Mouse (Mus musculus): ENCODE results near the gene Porcn.

Porcn gene

GRCm38 (mm10) chrX:8205088-8205487, 1.2 kb downstream of the Porcn start:
- DNase-seq, result no peak

GRCm38 (mm10) chrX:8204076-8204475, 2.2 kb downstream of the Porcn start:
- no peak for DNase-seq

GRCm38 (mm10) chrX:8203105-8203504, 3.2 kb downstream of the Porcn start:
- DNase-seq, result no peak

- no peak for DNase-seq
Observed at GRCm38 (mm10) chrX:8193419-8193723, 13.0 kb downstream of the Porcn start, which contains the start of gene Ebp. TSS of gene Ebp (minus strand) at chrX:8193512.

GRCm38 (mm10) chrX:8192640-8193418, 13.5 kb downstream of the Porcn start:
- DNase-seq, result peak; percentile 72 to 83

GRCm38 (mm10) chrX:8192126-8192639, 14.1 kb downstream of the Porcn start:
- peak in 1 of 2 experiments; percentile 2 for DNase-seq

- no peak for DNase-seq
Observed at GRCm38 (mm10) chrX:8182871-8183540, 23.3 kb downstream of the Porcn start.

- DNase-seq, result no peak
Observed at GRCm38 (mm10) chrX:8179646-8180045, 26.7 kb downstream of the Porcn start.

GRCm38 (mm10) chrX:8178871-8179270, 27.5 kb downstream of the Porcn start:
- no peak for DNase-seq

- DNase-seq, result peak; percentile 81 to 86
Observed at GRCm38 (mm10) chrX:8175504-8176385, 30.6 kb downstream of the Porcn start, which contains the start of gene Tbc1d25. TSS of gene Tbc1d25 (minus strand) at chrX:8176181.

GRCm38 (mm10) chrX:8175169-8175503, 31.2 kb downstream of the Porcn start:
- no peak for DNase-seq

GRCm38 (mm10) chrX:8167716-8168647, 38.3 kb downstream of the Porcn start:
- no peak for DNase-seq

GRCm38 (mm10) chrX:8164471-8164870, 41.9 kb downstream of the Porcn start:
- DNase-seq, result no peak

- DNase-seq, result no peak
Observed at GRCm38 (mm10) chrX:8163076-8163475, 43.2 kb downstream of the Porcn start.

- DNase-seq, result peak; percentile 82 to 88
Observed at GRCm38 (mm10) chrX:8145153-8145991, 61.0 kb downstream of the Porcn start, which contains the start of gene Rbm3. TSS of gene Rbm3 (minus strand) at chrX:8145880.

Data from thymus, postnatal 36 days (tissue).